Mouse (Mus musculus) stomach, embryonic 16.5 days (tissue): ENCODE data around the gene Ikzf1. TPM values are rescaled to one million over a fixed set of nuclear protein-coding genes. Genes with fewer than 3 reads are reported as not detected.

Experiments used
- ATAC-seq: fragments of 200-750 bp; cut with Nextera tagmentation; 2 replicates; pipeline ENCODE4 v1.8.0; 2017; ENCODE audit warnings: moderate number of reproducible peaks, moderate TSS enrichment; ENCODE audit not compliant: insufficient read depth, low FRiP score
- H3K27ac ChIP-seq: fragments of 300-500 bp; sonication (generic); 2 replicates; pipeline ENCODE4 v1.5.1; 2014; ENCODE audit warnings: low read length
- H3K27me3 ChIP-seq: fragments of 300-500 bp; sonication (generic); 2 replicates; pipeline ENCODE4 v1.6.1; 2014; ENCODE audit warnings: low read length, control low read depth, mixed read lengths; ENCODE audit not compliant: control insufficient read depth, insufficient read depth
- H3K36me3 ChIP-seq: fragments of 300-500 bp; sonication (generic); 2 replicates; pipeline ENCODE4 v1.6.1; 2014; ENCODE audit warnings: low read length; ENCODE audit not compliant: control insufficient read depth, insufficient read depth
- H3K4me1 ChIP-seq: fragments of 300-500 bp; sonication (generic); 2 replicates; pipeline ENCODE4 v1.6.1; 2014; ENCODE audit warnings: low read length, control low read depth, mixed read lengths; ENCODE audit not compliant: control insufficient read depth, insufficient read depth
- H3K4me2 ChIP-seq: fragments of 300-500 bp; sonication (generic); 2 replicates; pipeline ENCODE4 v1.6.1; 2014; ENCODE audit warnings: low read depth, low read length, mixed read lengths
- H3K4me3 ChIP-seq: fragments of 300-500 bp; sonication (generic); replicated peaks from 2 replicates; pipeline ENCODE4 v1.5.1; 2014; ENCODE audit warnings: mild to moderate bottlenecking, low read length
- H3K9ac ChIP-seq: fragments of 300-500 bp; sonication (generic); 2 replicates; pipeline ENCODE4 v1.6.1; 2014; ENCODE audit warnings: low read length
- H3K9me3 ChIP-seq: fragments of 300-500 bp; sonication (generic); replicated peaks from 2 replicates; pipeline ENCODE4 v1.6.1; 2016; ENCODE audit warnings: low read length, control low read depth; ENCODE audit not compliant: control insufficient read depth
- WGBS: fragments of 180-500 bp; shearing (Covaris S2); extraction: QIAGEN DNeasy Blood & Tissue Kit; methylation state at CpG from one replicate; pipeline ENCODE4 v1.1.7; 2014; 5-methylcytosine and 5-hydroxymethylcytosine counted together
- polyA plus RNA-seq: library from polyadenylated mRNA; unstranded; fragments of >200 nt; fragmentation: Nextera tagmentation; extraction: Ambion mirVana; gene quantifications from 2 replicates; pipeline ENCODE4 v1.2.1, GENCODE M21; 2015

Ikzf1 gene
- polyA plus RNA-seq, 1 experiment from 2014 or later = 3.5 TPM

GRCm38 (mm10) chr11:11811906-11812480 is 127.2 kb downstream of the Ikzf1 start:
- peaks cover 11% of the 10 kb centered on the region for H3K4me1 ChIP-seq
- WGBS = 20% methylated on average over 9 of the region's 9 CpGs
- peak overlapping the region; percentile 35; the same call in 1 of the 2 replicates for H3K4me2 ChIP-seq
- H3K4me3 ChIP-seq = 0 out of 2 replicates have a peak overlapping the region, but pooled peaks have one; percentile 9
- H3K36me3 ChIP-seq = no peaks in the 10 kb centered on the region
- ATAC-seq = 0 out of 2 replicates have a peak, but pooled peaks have one; percentile 23
- H3K27me3 ChIP-seq = no peaks in the 10 kb centered on the region
- H3K9me3 ChIP-seq = no peaks in the 10 kb centered on the region
- no peak overlapping the region for H3K27ac ChIP-seq
- peak overlapping the region; percentile 53; the same call in 1 of the 2 replicates for H3K9ac ChIP-seq

GRCm38 (mm10) chr11:11815737-11816136 is 130.9 kb downstream of the Ikzf1 start:
- 58% methylated on average over 3 of the region's 3 CpGs for WGBS

GRCm38 (mm10) chr11:11818797-11819196 is 134.0 kb downstream of the Ikzf1 start:
- H3K9me3 ChIP-seq = no peaks in the 10 kb centered on the region
- WGBS = 88% methylated on average over 6 of the region's 6 CpGs
- ATAC-seq = no peak
- H3K27me3 ChIP-seq = no peaks in the 10 kb centered on the region
- H3K4me1 ChIP-seq = peaks cover 34% of the 10 kb centered on the region
- no peaks in the 10 kb centered on the region for H3K36me3 ChIP-seq
- 0 out of 2 replicates have a peak overlapping the region, but pooled peaks have one; percentile 1 for H3K9ac ChIP-seq
- H3K27ac ChIP-seq = no peak overlapping the region
- no peak overlapping the region for H3K4me2 ChIP-seq
- no peak overlapping the region for H3K4me3 ChIP-seq

More at GRCm38 (mm10) chr11:11815737-11816136, 130.9 kb downstream of the Ikzf1 start:
- Histone ChIP-seq H3K27me3 (no peaks in the 10 kb centered on the region), H3K27ac (no peak overlapping the region), H3K4me2 (no peak overlapping the region), H3K4me3 (no peak overlapping the region), H3K4me1 (peaks cover 10% of the 10 kb centered on the region), H3K36me3 (no peaks in the 10 kb centered on the region), H3K9ac (no peak overlapping the region), H3K9me3 (no peaks in the 10 kb centered on the region)
- ATAC-seq = 0 out of 2 replicates have a peak, but pooled peaks have one; percentile 19

GRCm38 (mm10) chr11:11819206-11819605 is 134.4 kb downstream of the Ikzf1 start:
- no peak overlapping the region for H3K27ac ChIP-seq
- 92% methylated on average over 5 of the region's 5 CpGs for WGBS
- no peak for ATAC-seq

GRCm38 (mm10) chr11:11820251-11820650 is 135.4 kb downstream of the Ikzf1 start:
- Histone ChIP-seq H3K9ac (0 out of 2 replicates have a peak overlapping the region, but pooled peaks have one; percentile 10), H3K4me1 (peaks cover 48% of the 10 kb centered on the region), H3K36me3 (no peaks in the 10 kb centered on the region), H3K27ac (peak overlapping the region; percentile 93), H3K27me3 (no peaks in the 10 kb centered on the region), H3K4me2 (no peak overlapping the region), H3K9me3 (no peaks in the 10 kb centered on the region), H3K4me3 (no peak overlapping the region)
- 1% methylated on average over 2 of the region's 2 CpGs for WGBS
- ATAC-seq = peak; percentile 45; the same call in 1 of the 2 replicates

More at GRCm38 (mm10) chr11:11819206-11819605, 134.4 kb downstream of the Ikzf1 start:
- no peaks in the 10 kb centered on the region for H3K27me3 ChIP-seq
- H3K4me2 ChIP-seq = no peak overlapping the region
- no peaks in the 10 kb centered on the region for H3K9me3 ChIP-seq
- peaks cover 38% of the 10 kb centered on the region for H3K4me1 ChIP-seq
- no peaks in the 10 kb centered on the region for H3K36me3 ChIP-seq
- no peak overlapping the region for H3K4me3 ChIP-seq
- H3K9ac ChIP-seq = no peak overlapping the region

GRCm38 (mm10) chr11:11820737-11821136 is 135.9 kb downstream of the Ikzf1 start:
- no peak overlapping the region for H3K4me3 ChIP-seq
- no peaks in the 10 kb centered on the region for H3K27me3 ChIP-seq
- peaks cover 47% of the 10 kb centered on the region for H3K4me1 ChIP-seq
- H3K36me3 ChIP-seq = no peaks in the 10 kb centered on the region
- no peak for ATAC-seq
- 0 out of 2 replicates have a peak overlapping the region, but pooled peaks have one; percentile 49 for H3K9ac ChIP-seq
- H3K9me3 ChIP-seq = no peaks in the 10 kb centered on the region
- H3K27ac ChIP-seq = peak overlapping the region; percentile 93
- 44% methylated on average over 3 of the region's 3 CpGs for WGBS
- no peak overlapping the region for H3K4me2 ChIP-seq

GRCm38 (mm10) chr11:11821387-11821975 is 136.7 kb downstream of the Ikzf1 start:
- WGBS = 15% methylated on average over 16 of the region's 16 CpGs
- no peak overlapping the region for H3K4me2 ChIP-seq
- no peaks in the 10 kb centered on the region for H3K9me3 ChIP-seq
- peak overlapping the region; percentile 93 for H3K27ac ChIP-seq
- no peaks in the 10 kb centered on the region for H3K27me3 ChIP-seq
- H3K36me3 ChIP-seq = no peaks in the 10 kb centered on the region
- H3K4me1 ChIP-seq = peaks cover 44% of the 10 kb centered on the region
- H3K9ac ChIP-seq = peak overlapping the region; percentile 49
- ATAC-seq = peak; percentile 87
- H3K4me3 ChIP-seq = no peak overlapping the region

Other genes with a start within 250 kb of the Ikzf1 start
- gene Spata48, start 222.9 kb upstream of the Ikzf1 start, polyA plus RNA-seq = 0.30 and 0.67 TPM in 2 replicates
- 0.52 and 0.72 TPM in 2 replicates for gene Zpbp, start 222.6 kb upstream of the Ikzf1 start, polyA plus RNA-seq
- not detected in 2 replicates for gene 4930512M02Rik, start 57.2 kb upstream of the Ikzf1 start, polyA plus RNA-seq
- 47.3 and 50.1 TPM in 2 replicates for gene Fignl1, start 124.0 kb downstream of the Ikzf1 start, polyA plus RNA-seq
- 48.7 and 49.1 TPM in 2 replicates for gene Ddc, start 213.1 kb downstream of the Ikzf1 start, polyA plus RNA-seq